Mouse (Mus musculus) heart, embryonic 11.5 days (tissue): ENCODE results near the gene Acin1. TPM values are rescaled to one million over a fixed set of nuclear protein-coding genes. Genes with fewer than 3 reads are reported as not detected.

Experiments
- ATAC-seq: fragments of 200-750 bp; cut with Nextera tagmentation; replicated peaks from 2 replicates; pipeline ENCODE4 v1.8.0; 2017; ENCODE audit warnings: moderate library complexity; ENCODE audit not compliant: insufficient number of reproducible peaks, low FRiP score, low TSS enrichment
- H3K27ac ChIP-seq: fragments of 300-500 bp; sonication (generic); 2 replicates; pipeline ENCODE4 v1.5.1; 2014; ENCODE audit warnings: mild to moderate bottlenecking, low read depth, low read length
- H3K27me3 ChIP-seq: fragments of 300-500 bp; sonication (generic); 2 replicates; pipeline ENCODE4 v1.6.1; 2014; ENCODE audit warnings: mild to moderate bottlenecking, low read length, mixed read lengths; ENCODE audit not compliant: control insufficient read depth, insufficient read depth
- H3K36me3 ChIP-seq: fragments of 300-500 bp; sonication (generic); 2 replicates; pipeline ENCODE4 v1.6.1; 2014; ENCODE audit warnings: mild to moderate bottlenecking, low read length, moderate library complexity, mixed read lengths; ENCODE audit not compliant: control insufficient read depth, insufficient read depth
- H3K4me1 ChIP-seq: fragments of 300-500 bp; sonication (generic); 2 replicates; pipeline ENCODE4 v1.6.1; 2014; ENCODE audit warnings: low read length; ENCODE audit not compliant: control insufficient read depth, insufficient read depth
- H3K4me2 ChIP-seq: fragments of 300-500 bp; sonication (generic); 2 replicates; pipeline ENCODE4 v1.6.1; 2014; ENCODE audit warnings: mild to moderate bottlenecking, moderate library complexity
- H3K4me3 ChIP-seq: fragments of 300-500 bp; sonication (generic); 2 replicates; pipeline ENCODE4 v1.5.1; 2014; ENCODE audit warnings: low read depth, low read length
- H3K9ac ChIP-seq: fragments of 300-500 bp; sonication (generic); 2 replicates; pipeline ENCODE4 v1.6.1; 2014; ENCODE audit warnings: mild to moderate bottlenecking, low read depth, low read length, moderate library complexity
- H3K9me3 ChIP-seq: fragments of 300-500 bp; sonication (generic); replicated peaks from 2 replicates; pipeline ENCODE4 v1.6.1; 2016; ENCODE audit warnings: low read length; ENCODE audit not compliant: control insufficient read depth
- WGBS: fragments of 180-500 bp; shearing (Covaris S2); extraction: QIAGEN DNeasy Blood & Tissue Kit; methylation state at CpG from one replicate; pipeline ENCODE4 v1.1.7; 2014; ENCODE audit not compliant: insufficient replicate concordance; 5-methylcytosine and 5-hydroxymethylcytosine counted together
- polyA plus RNA-seq: library from polyadenylated mRNA; unstranded; fragments of >200 nt; fragmentation: Nextera tagmentation; extraction: Ambion mirVana; gene quantifications from 2 replicates; pipeline ENCODE4 v1.2.1, GENCODE M21; 2014

The Acin1 gene
- polyA plus RNA-seq, 1 experiment from 2014 or later = 96.8 TPM

GRCm38 (mm10) chr14:54721711-54722110 lies 35.0 kb upstream of the Acin1 start:
- H3K9me3 ChIP-seq = no peaks in the 10 kb centered on the region
- WGBS = 76% methylated on average over 10 of the region's 10 CpGs
- no peak overlapping the region for H3K9ac ChIP-seq
- no peaks in the 10 kb centered on the region for H3K27me3 ChIP-seq
- no peaks in the 10 kb centered on the region for H3K4me1 ChIP-seq
- no peaks in the 10 kb centered on the region for H3K36me3 ChIP-seq
- no peak overlapping the region for H3K27ac ChIP-seq
- H3K4me2 ChIP-seq = no peak overlapping the region
- no peak for ATAC-seq
- H3K4me3 ChIP-seq = no peak overlapping the region

- ATAC-seq = no peak
- H3K36me3 ChIP-seq = no peaks in the 10 kb centered on the region
- H3K9ac ChIP-seq = no peak overlapping the region
- no peaks in the 10 kb centered on the region for H3K27me3 ChIP-seq
- no peak overlapping the region for H3K27ac ChIP-seq
- no peaks in the 10 kb centered on the region for H3K4me1 ChIP-seq
- WGBS = 85% methylated on average over 7 of the region's 7 CpGs
- H3K4me2 ChIP-seq = no peak overlapping the region
- H3K9me3 ChIP-seq = no peaks in the 10 kb centered on the region
- no peak overlapping the region for H3K4me3 ChIP-seq
Measured at GRCm38 (mm10) chr14:54720654-54721350, 34.1 kb upstream of the Acin1 start.

DNA sequence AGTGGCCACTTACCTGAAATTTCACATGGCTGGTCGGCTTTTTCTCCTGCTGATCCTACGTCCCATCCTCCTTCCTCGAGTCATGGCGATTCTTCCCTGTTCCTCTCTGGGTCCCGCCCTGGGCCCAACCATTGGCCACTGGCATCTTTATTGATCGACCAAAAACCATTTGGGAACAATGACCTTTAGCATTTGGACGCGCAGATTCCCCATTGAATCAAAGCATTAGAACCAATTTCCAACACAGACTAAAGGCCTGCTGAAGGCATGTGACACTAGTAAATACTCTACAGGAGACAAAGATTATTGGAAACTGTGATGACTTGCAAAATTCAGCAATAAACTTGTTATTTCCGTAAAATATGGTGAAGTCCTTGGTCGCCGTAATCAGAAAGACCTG lies 33.3 kb upstream of the Acin1 start:
- H3K9ac ChIP-seq = no peak overlapping the region
- H3K36me3 ChIP-seq = no peaks in the 10 kb centered on the region
- no peaks in the 10 kb centered on the region for H3K4me1 ChIP-seq
- ATAC-seq = no peak
- H3K27me3 ChIP-seq = no peaks in the 10 kb centered on the region
- H3K9me3 ChIP-seq = no peaks in the 10 kb centered on the region
- no peak overlapping the region for H3K4me2 ChIP-seq
- H3K27ac ChIP-seq = no peak overlapping the region
- WGBS = 87% methylated on average over 11 of the region's 11 CpGs
- no peak overlapping the region for H3K4me3 ChIP-seq

GRCm38 (mm10) chr14:54715402-54715801 lies 28.7 kb upstream of the Acin1 start:
- WGBS = 58% methylated on average over 1 of the region's 1 CpGs
- no peaks in the 10 kb centered on the region for H3K36me3 ChIP-seq
- H3K9me3 ChIP-seq = no peaks in the 10 kb centered on the region
- no peak overlapping the region for H3K4me3 ChIP-seq
- H3K4me1 ChIP-seq = peaks cover 2% of the 10 kb centered on the region; the same call in 1 of the 2 replicates
- no peaks in the 10 kb centered on the region; the same call in 1 of the 2 replicates for H3K27me3 ChIP-seq
- H3K4me2 ChIP-seq = no peak overlapping the region
- no peak overlapping the region for H3K9ac ChIP-seq
- no peak overlapping the region for H3K27ac ChIP-seq
- no peak for ATAC-seq

GRCm38 (mm10) chr14:54714617-54715081 lies 27.9 kb upstream of the Acin1 start:
- no peaks in the 10 kb centered on the region for H3K36me3 ChIP-seq
- H3K9ac ChIP-seq = no peak overlapping the region
- 1% methylated on average over 15 of the region's 15 CpGs for WGBS
- peaks cover 2% of the 10 kb centered on the region; the same call in 1 of the 2 replicates for H3K4me1 ChIP-seq
- H3K4me3 ChIP-seq = peak overlapping the region; percentile 35
- no peaks in the 10 kb centered on the region for H3K9me3 ChIP-seq
- no peak overlapping the region for H3K27ac ChIP-seq
- ATAC-seq = no peak
- no peaks in the 10 kb centered on the region; the same call in 1 of the 2 replicates for H3K27me3 ChIP-seq
- H3K4me2 ChIP-seq = peak overlapping the region; percentile 75

DNA sequence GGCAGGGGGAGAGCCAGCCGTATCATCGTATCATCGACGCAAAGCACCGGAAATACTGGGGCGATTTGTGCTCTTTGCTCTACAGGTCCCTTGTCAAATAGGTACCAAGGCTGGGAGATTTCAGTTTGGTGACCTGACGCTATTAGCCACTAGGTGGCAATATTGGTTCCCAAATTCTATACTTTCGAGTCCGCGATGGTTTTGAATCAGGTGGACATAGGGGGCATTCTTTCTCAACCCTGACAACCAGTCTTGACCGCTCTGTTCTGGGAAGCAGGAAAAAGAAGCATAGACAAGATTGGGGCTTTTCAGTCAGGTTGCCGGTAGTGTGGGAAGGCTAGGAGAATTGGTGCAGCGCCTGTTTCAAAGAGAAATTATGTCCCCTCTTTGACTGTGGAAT lies 27.4 kb upstream of the Acin1 start:
- under 1% methylated on average over 13 of the region's 13 CpGs for WGBS
- no peak overlapping the region for H3K9ac ChIP-seq
- no peak for ATAC-seq
- H3K4me1 ChIP-seq = peaks cover 2% of the 10 kb centered on the region; the same call in 1 of the 2 replicates
- H3K27ac ChIP-seq = no peak overlapping the region
- H3K4me2 ChIP-seq = peak overlapping the region; percentile 75
- no peaks in the 10 kb centered on the region; the same call in 1 of the 2 replicates for H3K27me3 ChIP-seq
- H3K36me3 ChIP-seq = no peaks in the 10 kb centered on the region
- H3K4me3 ChIP-seq = peak overlapping the region; percentile 35
- no peaks in the 10 kb centered on the region for H3K9me3 ChIP-seq

DNA sequence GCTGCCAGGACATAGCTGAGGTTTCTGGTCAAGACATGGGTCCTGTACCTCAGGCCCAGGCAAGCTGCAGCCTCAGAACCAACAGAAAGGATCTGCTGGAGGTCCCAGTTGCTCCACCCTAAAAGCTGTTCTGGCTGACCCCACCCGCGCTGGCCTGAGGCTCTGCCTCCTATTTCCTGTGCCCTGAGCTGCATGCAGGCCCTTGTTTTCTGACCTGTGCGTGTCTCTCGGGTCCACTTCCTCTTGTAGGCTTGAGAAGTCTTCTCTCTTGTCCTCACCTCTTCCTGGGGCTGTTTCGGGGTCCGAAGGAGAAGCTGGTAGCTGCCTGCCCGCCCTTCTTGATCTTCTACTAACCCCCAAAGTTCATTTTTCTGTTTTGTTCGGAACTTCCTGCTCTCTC lies 26.1 kb upstream of the Acin1 start:
- no peak overlapping the region; the same call in 1 of the 2 replicates for H3K27ac ChIP-seq
- H3K27me3 ChIP-seq = no peaks in the 10 kb centered on the region; the same call in 1 of the 2 replicates
- no peak overlapping the region for H3K9ac ChIP-seq
- H3K9me3 ChIP-seq = no peaks in the 10 kb centered on the region
- H3K4me3 ChIP-seq = no peak overlapping the region
- 57% methylated on average over 8 of the region's 8 CpGs for WGBS
- no peak overlapping the region for H3K4me2 ChIP-seq
- H3K36me3 ChIP-seq = no peaks in the 10 kb centered on the region
- peaks cover 2% of the 10 kb centered on the region; the same call in 1 of the 2 replicates for H3K4me1 ChIP-seq
- ATAC-seq = no peak

GRCm38 (mm10) chr14:54712074-54712473 lies 25.3 kb upstream of the Acin1 start, which contains the start of gene Cebpe:
Gene Cebpe, minus strand, starts transcription at chr14:54712174.
- Histone ChIP-seq H3K36me3 (no peaks in the 10 kb centered on the region), H3K4me3 (no peak within 1 kb of the TSS), H3K27me3 (no peaks in the 10 kb centered on the region; the same call in 1 of the 2 replicates), H3K9ac (no peak within 1 kb of the TSS), H3K4me1 (peaks cover 7% of the 10 kb centered on the region), H3K4me2 (no peak within 1 kb of the TSS), H3K9me3 (no peaks in the 10 kb centered on the region), H3K27ac (no peak within 1 kb of the TSS; the same call in 1 of the 2 replicates)
- WGBS = 73% methylated on average over 7 of the region's 7 CpGs
- ATAC-seq = no peak

DNA sequence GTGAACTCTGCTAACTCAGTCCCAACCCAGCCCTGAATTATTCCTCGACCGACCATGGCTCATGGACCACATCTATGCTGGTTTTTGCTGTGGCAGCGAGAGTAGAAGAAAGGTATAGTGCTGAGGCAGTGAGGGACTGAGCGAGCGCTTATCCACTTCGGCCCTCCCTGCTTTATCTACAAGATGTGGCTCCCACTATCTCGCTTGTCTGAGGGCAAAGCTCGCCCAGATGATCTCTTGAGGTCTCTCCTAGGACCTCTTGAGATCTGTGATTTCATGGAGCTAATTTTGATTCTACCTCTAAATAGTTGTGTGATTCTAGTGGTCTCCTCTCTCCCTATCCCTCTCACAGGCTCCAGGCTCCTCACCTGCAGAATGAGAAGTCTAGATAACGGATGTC lies 22.3 kb upstream of the Acin1 start:
- Histone ChIP-seq H3K27ac (no peak overlapping the region), H3K9ac (no peak overlapping the region), H3K4me3 (no peak overlapping the region), H3K4me1 (peaks cover 25% of the 10 kb centered on the region), H3K4me2 (no peak overlapping the region), H3K9me3 (no peaks in the 10 kb centered on the region), H3K36me3 (no peaks in the 10 kb centered on the region), H3K27me3 (no peaks in the 10 kb centered on the region; the same call in 1 of the 2 replicates)
- WGBS = 59% methylated on average over 9 of the region's 9 CpGs
- no peak for ATAC-seq
